Mouse (Mus musculus): ENCODE data around the gene Frat1.
A peak's percentile ranks its signal among the peaks of the same experiment; 100 is the strongest.

Gene Frat1

GRCm38 (mm10) chr19:41829381-41830105, at the start of gene Frat1:
TSS of gene Frat1 (plus strand) at chr19:41829970.
- DNase-seq (ENCODE audit: low spot score), result peak; percentile 79

DNA sequence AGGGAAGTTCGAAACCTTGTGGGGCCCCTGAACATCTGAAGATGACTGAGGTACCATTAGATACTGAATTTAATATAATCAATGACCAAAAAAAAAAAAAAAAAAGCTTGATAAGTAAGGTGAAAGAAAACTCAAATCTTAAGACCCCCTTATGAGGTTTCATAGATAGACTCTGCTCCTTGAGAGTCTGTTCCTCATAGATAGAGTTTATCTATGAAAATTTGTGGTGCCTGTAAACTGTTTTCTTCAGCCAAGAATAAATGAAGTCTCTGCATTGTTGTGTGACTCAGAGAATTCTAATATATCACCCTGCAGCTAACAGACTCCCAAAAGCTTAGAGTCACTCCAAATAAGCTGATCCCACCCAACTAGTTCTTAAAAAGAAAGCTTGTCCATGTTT, 42.9 kb upstream of the Frat1 start:
- DNase-seq (ENCODE audit: low spot score), result no peak

DNA sequence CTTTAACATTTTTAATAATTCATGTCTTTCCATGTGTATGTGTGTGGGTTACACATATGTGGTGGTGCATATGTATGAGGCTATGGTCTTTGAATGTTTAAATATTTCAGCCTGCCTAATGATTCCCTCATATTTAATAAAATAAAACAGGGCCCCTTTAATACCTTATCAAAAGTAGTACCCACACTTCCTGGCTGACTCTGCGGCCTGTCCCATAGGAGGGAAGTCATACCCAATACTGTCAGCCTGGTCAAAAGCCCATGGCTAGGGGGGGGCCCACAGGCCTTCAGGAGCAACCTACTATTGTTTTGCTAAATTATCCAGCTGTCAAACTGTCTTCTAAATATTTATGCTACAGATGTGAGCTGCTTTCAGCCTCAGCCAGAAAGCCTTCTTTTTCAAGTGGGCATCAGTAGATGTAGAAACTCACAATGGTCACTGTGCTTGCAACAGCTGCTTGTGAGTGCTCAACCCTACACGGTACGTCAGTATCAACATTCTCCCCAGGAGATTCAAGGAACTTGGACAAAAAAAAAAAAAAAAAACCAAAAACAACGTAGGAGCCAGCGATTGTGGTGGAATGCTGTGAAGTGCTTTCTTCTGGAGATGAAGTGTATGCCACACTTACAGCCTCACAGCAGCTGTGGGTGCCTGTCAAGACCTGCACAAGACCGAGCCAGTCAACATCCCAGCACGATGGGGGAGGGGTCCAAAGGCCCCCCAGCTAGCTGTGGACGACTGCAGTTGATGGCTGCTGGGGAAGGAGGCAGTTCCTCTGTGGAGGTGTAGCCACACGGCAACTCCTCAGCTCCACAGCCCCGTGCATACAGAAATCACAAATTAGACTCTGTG, 40.4 kb upstream of the Frat1 start:
- no peak for DNase-seq (ENCODE audit: low spot score)

DNA sequence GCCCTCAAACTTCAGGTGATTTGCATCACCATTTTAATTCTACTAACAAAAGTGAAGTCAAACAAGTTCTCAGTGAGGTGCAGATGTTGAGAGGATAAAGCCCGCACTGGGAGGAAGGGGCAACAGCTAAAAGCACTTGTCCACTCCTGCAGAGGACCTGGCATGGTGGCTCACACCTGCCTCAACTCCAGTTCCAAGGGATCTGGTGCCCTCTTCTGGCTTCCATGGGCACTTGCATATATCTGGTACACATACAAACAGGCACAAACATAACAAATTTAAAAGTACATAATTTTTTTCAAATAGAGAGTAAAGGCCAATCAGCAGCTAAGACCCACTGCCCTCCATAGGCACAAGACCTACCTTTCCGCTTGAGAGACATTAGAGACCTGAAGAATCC, 38.4 kb upstream of the Frat1 start:
- no peak for DNase-seq (ENCODE audit: low spot score)

DNA sequence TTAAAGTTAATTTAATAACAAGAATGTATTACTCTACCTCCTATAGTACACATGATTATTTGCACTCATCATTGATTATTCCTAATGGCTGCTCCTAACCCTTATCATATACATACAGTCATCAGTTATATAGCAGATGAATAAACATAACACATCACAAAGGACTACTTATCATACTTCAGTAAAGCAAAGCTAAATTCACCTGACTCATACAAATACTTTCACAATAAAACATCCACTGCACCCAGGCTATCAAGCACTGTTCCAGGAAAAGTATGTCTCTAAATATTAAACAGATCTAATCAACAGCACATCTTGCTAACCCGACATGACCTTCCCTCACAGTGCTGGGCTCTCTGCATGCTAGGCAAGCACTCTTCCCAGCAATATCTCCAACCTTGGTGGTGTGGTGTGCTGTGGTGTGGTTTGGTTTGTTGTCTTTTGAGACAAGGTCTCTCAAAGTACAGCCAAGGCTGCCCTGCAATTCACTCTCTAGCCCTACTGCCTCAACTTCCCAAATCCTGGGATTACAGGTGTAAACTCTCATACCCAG, 36.8 kb upstream of the Frat1 start:
- DNase-seq (ENCODE audit: low spot score), result no peak

DNA sequence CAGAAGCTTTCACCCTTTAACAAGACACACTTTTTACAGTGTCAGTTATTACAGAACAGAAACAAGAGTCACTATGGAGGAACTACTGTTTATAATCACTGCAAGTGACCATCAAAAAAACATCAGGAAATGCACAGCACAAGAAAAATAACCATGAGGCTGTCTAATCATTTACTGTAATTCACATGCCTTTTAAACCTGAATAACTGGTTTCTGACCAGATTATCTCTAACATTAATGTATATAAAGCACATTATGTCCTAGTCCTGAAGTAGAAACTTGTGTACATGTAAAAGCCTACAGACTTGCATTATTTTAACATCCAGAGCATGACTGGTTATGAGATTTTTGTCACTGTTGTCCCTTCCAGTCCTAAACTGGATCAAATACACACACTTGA, 35.8 kb upstream of the Frat1 start:
- DNase-seq (ENCODE audit: low spot score), result no peak

GRCm38 (mm10) chr19:41794901-41795300, 34.9 kb upstream of the Frat1 start:
- no peak for DNase-seq (ENCODE audit: low spot score)

DNA sequence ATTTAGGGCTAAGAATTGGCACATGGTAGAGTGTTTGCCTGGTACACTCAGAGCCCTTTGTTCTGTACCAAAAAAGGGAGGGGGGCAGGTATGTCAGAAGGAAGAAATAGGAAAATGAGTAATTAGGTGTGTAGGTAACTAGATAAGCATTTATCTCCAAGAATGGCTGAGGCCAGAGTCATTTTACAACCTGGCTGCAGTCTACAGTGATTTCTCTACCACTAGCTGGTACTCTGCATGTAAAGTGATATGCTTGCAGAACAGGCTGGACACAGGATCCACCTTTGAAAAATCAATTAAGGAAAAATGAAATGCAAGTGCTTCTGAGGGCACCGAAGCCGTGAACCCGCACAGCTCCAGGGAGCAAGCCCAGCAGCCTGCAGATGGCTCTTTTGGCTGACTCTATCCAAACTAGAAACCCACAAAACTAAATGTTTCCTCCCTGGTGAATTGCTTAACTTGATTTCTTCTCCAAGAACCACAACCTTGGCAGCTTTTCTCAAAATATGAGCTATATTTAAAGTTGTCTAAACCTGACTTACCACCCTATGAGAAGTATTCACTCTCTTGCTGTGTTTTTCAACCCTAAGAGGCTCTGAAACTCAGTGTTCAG, 33.5 kb upstream of the Frat1 start:
- DNase-seq (ENCODE audit: low spot score), result no peak

DNA sequence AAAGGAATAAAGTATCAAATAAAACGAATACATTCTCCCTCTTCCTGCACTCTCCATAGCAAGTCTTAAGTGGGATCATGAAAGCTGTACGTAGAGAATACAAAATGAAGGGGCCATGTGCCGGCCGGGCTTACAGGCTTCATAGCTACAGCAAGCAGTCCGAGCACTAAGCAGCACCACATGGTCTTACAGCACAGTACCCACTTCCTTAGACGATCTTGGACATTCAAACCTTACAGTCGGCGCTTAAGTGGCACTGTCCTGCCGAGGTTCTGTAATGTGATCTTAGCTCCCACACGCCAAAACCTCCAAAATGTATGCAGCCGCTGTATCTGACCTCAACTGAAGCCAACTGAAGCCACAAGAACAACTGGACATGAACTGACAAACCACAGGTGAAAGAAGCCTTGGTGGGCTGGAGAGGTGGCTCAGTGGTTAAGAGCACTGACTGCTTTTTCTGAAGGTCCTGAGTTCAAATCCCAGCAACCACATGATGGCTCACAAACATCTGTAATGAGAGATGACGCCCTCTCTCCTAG, 32.9 kb upstream of the Frat1 start:
- no peak for DNase-seq (ENCODE audit: low spot score)

DNA sequence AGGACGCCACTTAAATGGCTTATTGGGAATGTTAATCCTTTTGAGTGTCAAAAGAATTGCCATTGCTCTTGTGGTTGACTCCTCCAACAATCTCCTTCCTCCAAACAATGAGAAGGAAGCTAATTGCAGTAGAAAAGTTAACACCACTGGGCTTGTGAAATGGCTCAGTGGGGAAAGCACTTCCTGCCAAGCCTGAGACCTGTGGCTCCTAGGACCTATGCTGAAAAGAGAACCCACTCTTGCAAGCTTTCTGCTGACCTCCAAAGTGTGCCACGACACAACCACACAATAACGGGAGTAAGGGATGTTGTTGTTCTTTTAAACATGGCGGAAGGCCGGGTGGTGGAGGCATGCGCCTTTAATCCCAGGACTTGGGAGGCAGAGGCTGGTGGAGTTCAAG, 32.2 kb upstream of the Frat1 start:
- no peak for DNase-seq (ENCODE audit: low spot score)

DNA sequence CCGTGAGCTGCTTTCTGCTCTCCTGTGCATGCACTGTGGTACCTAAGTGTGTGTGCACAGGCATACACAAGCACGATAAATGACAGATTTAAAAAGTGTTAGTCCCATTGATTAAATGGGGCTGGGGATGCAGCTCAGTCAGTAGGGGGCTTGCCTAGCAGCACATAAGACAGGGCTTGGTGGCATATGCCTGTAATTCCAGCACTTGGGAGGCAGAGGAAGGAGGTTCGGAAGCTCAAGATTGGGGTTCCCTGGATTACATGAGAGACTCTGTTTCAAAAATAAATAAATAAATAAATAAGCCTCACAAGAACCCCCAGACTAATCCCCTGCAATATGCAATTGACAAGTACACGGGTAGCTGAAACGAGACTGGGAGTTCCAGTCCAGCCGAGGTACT, 29.3 kb upstream of the Frat1 start:
- DNase-seq (ENCODE audit: low spot score), result no peak

GRCm38 (mm10) chr19:41800986-41801741, 28.6 kb upstream of the Frat1 start:
- no peak for DNase-seq (ENCODE audit: low spot score)

DNA sequence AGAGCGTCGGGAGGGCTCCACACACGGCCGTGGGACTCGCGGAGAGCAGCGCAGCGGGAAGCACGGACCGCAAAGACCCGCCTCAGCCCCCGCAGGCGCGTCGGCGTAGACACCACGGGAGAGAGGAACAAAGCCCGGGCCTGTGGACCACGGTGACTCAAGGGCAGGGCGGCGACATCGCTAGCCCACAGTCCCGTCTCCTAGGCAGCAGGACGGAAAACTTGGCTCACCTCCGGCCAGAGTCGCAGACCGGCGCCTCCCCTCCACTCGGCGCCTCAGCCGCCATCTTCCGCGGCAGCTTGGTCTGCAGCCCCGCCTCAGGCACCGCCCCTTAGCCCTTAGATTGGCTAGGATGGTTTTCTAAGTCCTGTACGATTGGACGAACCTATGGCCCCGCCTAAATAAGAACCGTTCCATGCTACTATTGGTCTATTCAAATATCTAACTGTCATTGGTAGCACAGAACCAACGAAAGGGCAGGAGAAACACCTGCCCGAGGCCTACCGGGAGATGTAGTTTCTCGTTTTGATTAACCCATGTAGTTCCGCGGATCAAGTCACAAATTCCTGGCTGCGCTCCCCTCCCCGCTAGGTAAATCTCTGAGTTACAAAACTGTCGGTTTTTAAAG, 27.9 kb upstream of the Frat1 start, which contains the start of gene Arhgap19:
Arhgap19 (minus strand) TSS at position 306 of the 628 bp plus-strand sequence.
- DNase-seq (ENCODE audit: low spot score), result peak; percentile 74

GRCm38 (mm10) chr19:41803322-41803721, 26.4 kb upstream of the Frat1 start:
- DNase-seq (ENCODE audit: low spot score), result no peak

DNA sequence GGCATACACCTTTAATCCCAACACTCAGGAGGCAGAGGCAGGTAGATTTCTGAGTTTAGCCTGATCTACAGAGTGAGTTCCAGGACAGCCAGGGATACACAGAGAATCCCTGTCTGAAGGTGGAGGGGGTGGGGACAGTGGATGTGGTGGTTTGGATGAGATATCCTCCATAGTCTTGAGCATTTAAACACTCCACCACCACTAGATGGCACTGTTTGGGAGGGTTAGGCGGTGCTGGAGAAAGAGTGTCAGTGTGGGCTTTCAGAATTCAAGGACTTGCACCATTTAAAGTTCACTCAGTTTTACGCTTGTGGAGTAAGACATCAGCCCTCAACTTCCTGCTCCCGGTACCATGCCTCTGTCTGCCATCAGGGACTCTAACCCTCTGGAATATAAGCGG, 23.9 kb upstream of the Frat1 start:
- no peak for DNase-seq (ENCODE audit: low spot score)

- no peak for DNase-seq (ENCODE audit: low spot score)
Measured at GRCm38 (mm10) chr19:41807497-41807896, 22.3 kb upstream of the Frat1 start.

GRCm38 (mm10) chr19:41808104-41808634, 21.6 kb upstream of the Frat1 start:
- DNase-seq (ENCODE audit: low spot score), result no peak

DNA sequence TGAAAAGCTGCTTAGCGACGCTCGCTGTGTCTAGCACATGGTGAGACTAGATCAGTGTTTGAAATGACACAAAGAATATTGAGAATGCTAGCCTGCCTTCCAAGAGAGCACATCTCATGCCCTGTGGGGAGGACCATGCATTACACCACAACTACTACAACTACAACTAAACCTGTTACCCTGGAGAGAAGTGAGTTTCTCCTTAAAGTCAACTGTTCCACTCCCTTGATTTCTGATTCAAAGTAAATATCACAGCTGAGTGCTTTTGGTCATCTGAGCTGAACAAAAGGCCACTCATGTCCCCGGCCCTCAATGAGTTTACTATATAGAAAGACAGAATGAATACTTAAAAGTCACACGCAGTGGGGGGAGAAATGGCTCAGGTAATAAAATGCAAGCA, 19.7 kb upstream of the Frat1 start:
- no peak for DNase-seq (ENCODE audit: low spot score)

GRCm38 (mm10) chr19:41812525-41812924, 17.2 kb upstream of the Frat1 start:
- no peak for DNase-seq (ENCODE audit: low spot score)

GRCm38 (mm10) chr19:41813374-41813773, 16.4 kb upstream of the Frat1 start:
- DNase-seq (ENCODE audit: low spot score), result no peak

GRCm38 (mm10) chr19:41816410-41816809, 13.4 kb upstream of the Frat1 start:
- no peak for DNase-seq (ENCODE audit: low spot score)
